Mouse (Mus musculus) lung, embryonic 16.5 days (tissue): ENCODE measurements at regions not wholly inside any gene's neighbourhood (a gene's known extent, or its start where the extent isn't known, plus 50 kb on each side); places are given as distances from the start of the nearest gene placed in this dataset.

Experiments used
- ATAC-seq: fragments of 200-750 bp; cut with Nextera tagmentation; 2 replicates; pipeline ENCODE4 v1.8.0; 2017; ENCODE audit warnings: low read depth, mild to moderate bottlenecking, moderate library complexity
- H3K27ac ChIP-seq: fragments of 300-500 bp; sonication (generic); 2 replicates; pipeline ENCODE4 v1.5.1; 2014; ENCODE audit warnings: mild to moderate bottlenecking, control low read depth, low read length
- H3K27me3 ChIP-seq: fragments of 300-500 bp; sonication (generic); 2 replicates; pipeline ENCODE4 v1.6.1; 2014; ENCODE audit warnings: low read depth, low read length, mixed read lengths; ENCODE audit not compliant: control insufficient read depth, insufficient read depth
- H3K36me3 ChIP-seq: fragments of 300-500 bp; sonication (generic); 2 replicates; pipeline ENCODE4 v1.6.1; 2014; ENCODE audit warnings: low read length; ENCODE audit not compliant: control insufficient read depth, insufficient read depth
- H3K4me1 ChIP-seq: fragments of 300-500 bp; sonication (generic); replicated peaks from 2 replicates; pipeline ENCODE4 v1.6.1; 2014; ENCODE audit warnings: low read length, mixed read lengths; ENCODE audit not compliant: control insufficient read depth, insufficient read depth
- H3K4me2 ChIP-seq: fragments of 300-500 bp; sonication (generic); 2 replicates; pipeline ENCODE4 v1.6.1; 2014; ENCODE audit warnings: low read depth, low read length, control low read depth
- H3K4me3 ChIP-seq: fragments of 300-500 bp; sonication (generic); 2 replicates; pipeline ENCODE4 v1.5.1; 2014; ENCODE audit warnings: mild to moderate bottlenecking, low read length, control low read depth
- H3K9ac ChIP-seq: fragments of 300-500 bp; sonication (generic); 2 replicates; pipeline ENCODE4 v1.6.1; 2014; ENCODE audit warnings: low read length, control low read depth
- H3K9me3 ChIP-seq: fragments of 300-500 bp; sonication (generic); 2 replicates; pipeline ENCODE4 v1.6.1; 2016; ENCODE audit warnings: low read length; ENCODE audit not compliant: control insufficient read depth
- WGBS: fragments of 180-500 bp; shearing (Covaris S2); extraction: QIAGEN DNeasy Blood & Tissue Kit; methylation state at CpG from one replicate; pipeline ENCODE4 v1.1.7; 2014; 5-methylcytosine and 5-hydroxymethylcytosine counted together

- peaks cover 17% of the 10 kb centered on the region for H3K4me1 ChIP-seq
- 71% methylated on average over 7 of the region's 7 CpGs for WGBS
- no peaks in the 10 kb centered on the region for H3K27me3 ChIP-seq
- H3K27ac ChIP-seq: no peak overlapping the region
- no peaks in the 10 kb centered on the region for H3K9me3 ChIP-seq
- H3K4me2 ChIP-seq: no peak overlapping the region
- no peak for ATAC-seq
- no peak overlapping the region for H3K9ac ChIP-seq
- H3K4me3 ChIP-seq: no peak overlapping the region
- no peaks in the 10 kb centered on the region for H3K36me3 ChIP-seq
These were observed 229.9 kb downstream of the Gm45692 start for GRCm38 (mm10) chr8:26349231-26349630.

GRCm38 (mm10) chr8:26349854-26350253, 230.5 kb downstream of the Gm45692 start:
- Histone ChIP-seq H3K4me3 (no peak overlapping the region), H3K4me2 (no peak overlapping the region), H3K27me3 (no peaks in the 10 kb centered on the region), H3K27ac (no peak overlapping the region), H3K9ac (no peak overlapping the region), H3K4me1 (peaks cover 22% of the 10 kb centered on the region), H3K9me3 (no peaks in the 10 kb centered on the region), H3K36me3 (no peaks in the 10 kb centered on the region)
- ATAC-seq: no peak
- 84% methylated on average over 3 of the region's 3 CpGs for WGBS

GRCm38 (mm10) chr8:26350616-26351015, 231.3 kb downstream of the Gm45692 start:
- Histone ChIP-seq H3K27me3 (no peaks in the 10 kb centered on the region), H3K9ac (no peak overlapping the region), H3K27ac (no peak overlapping the region), H3K4me1 (peaks cover 22% of the 10 kb centered on the region), H3K4me2 (no peak overlapping the region), H3K9me3 (no peaks in the 10 kb centered on the region), H3K36me3 (no peaks in the 10 kb centered on the region), H3K4me3 (no peak overlapping the region)
- no peak for ATAC-seq
- WGBS: 67% methylated on average over 4 of the region's 4 CpGs

- ATAC-seq: peak; percentile 88
- Histone ChIP-seq H3K4me1 (peaks cover 22% of the 10 kb centered on the region), H3K4me2 (peak overlapping the region; percentile 64), H3K36me3 (no peaks in the 10 kb centered on the region), H3K27ac (peak overlapping the region; percentile 96), H3K4me3 (peak overlapping the region; percentile 39), H3K27me3 (no peaks in the 10 kb centered on the region), H3K9me3 (no peaks in the 10 kb centered on the region), H3K9ac (peak overlapping the region; percentile 56)
- 23% methylated on average over 21 of the region's 21 CpGs for WGBS
These were observed 232.6 kb downstream of the Gm45692 start for GRCm38 (mm10) chr8:26351643-26352540.

GRCm38 (mm10) chr8:26352541-26353010, 233.2 kb downstream of the Gm45692 start:
- H3K9ac ChIP-seq: no peak overlapping the region; the same call in 1 of the 2 replicates
- H3K27me3 ChIP-seq: no peaks in the 10 kb centered on the region
- peaks cover 22% of the 10 kb centered on the region for H3K4me1 ChIP-seq
- H3K4me2 ChIP-seq: peak overlapping the region; percentile 64
- peak overlapping the region; percentile 39 for H3K4me3 ChIP-seq
- peak overlapping the region; percentile 96 for H3K27ac ChIP-seq
- peak; percentile 87 for ATAC-seq
- no peaks in the 10 kb centered on the region for H3K9me3 ChIP-seq
- WGBS: 33% methylated on average over 9 of the region's 9 CpGs
- no peaks in the 10 kb centered on the region for H3K36me3 ChIP-seq

GRCm38 (mm10) chr8:26353476-26353875, 234.1 kb downstream of the Gm45692 start:
- Histone ChIP-seq H3K4me3 (no peak overlapping the region), H3K9me3 (no peaks in the 10 kb centered on the region), H3K27me3 (no peaks in the 10 kb centered on the region), H3K9ac (no peak overlapping the region), H3K27ac (peak overlapping the region; percentile 92), H3K4me2 (no peak overlapping the region), H3K4me1 (peaks cover 28% of the 10 kb centered on the region), H3K36me3 (no peaks in the 10 kb centered on the region)
- WGBS: 46% methylated on average over 3 of the region's 3 CpGs
- peak; percentile 23; the same call in 1 of the 2 replicates for ATAC-seq

- WGBS: 9% methylated on average over 4 of the region's 4 CpGs
These were observed 235.2 kb downstream of the Gm45692 start for GRCm38 (mm10) chr8:26354516-26354915.

GRCm38 (mm10) chr8:26356801-26357200, 237.5 kb downstream of the Gm45692 start:
- no peak for ATAC-seq
- Histone ChIP-seq H3K9ac (no peak overlapping the region), H3K4me2 (no peak overlapping the region), H3K9me3 (no peaks in the 10 kb centered on the region), H3K27ac (no peak overlapping the region), H3K4me3 (no peak overlapping the region), H3K27me3 (no peaks in the 10 kb centered on the region), H3K4me1 (peaks cover 22% of the 10 kb centered on the region), H3K36me3 (no peaks in the 10 kb centered on the region)
- WGBS: 63% methylated on average over 8 of the region's 8 CpGs

More at GRCm38 (mm10) chr8:26354516-26354915, 235.2 kb downstream of the Gm45692 start:
- Histone ChIP-seq H3K27me3 (no peaks in the 10 kb centered on the region), H3K27ac (peak overlapping the region; percentile 92; the same call in 1 of the 2 replicates), H3K9ac (no peak overlapping the region), H3K36me3 (no peaks in the 10 kb centered on the region), H3K4me2 (no peak overlapping the region), H3K4me3 (no peak overlapping the region), H3K4me1 (peaks cover 29% of the 10 kb centered on the region), H3K9me3 (no peaks in the 10 kb centered on the region)
- no peak for ATAC-seq

- Histone ChIP-seq H3K4me2 (peak overlapping the region; percentile 32; the same call in 1 of the 2 replicates), H3K9ac (no peak overlapping the region), H3K36me3 (no peaks in the 10 kb centered on the region), H3K4me1 (peaks cover 17% of the 10 kb centered on the region), H3K27me3 (no peaks in the 10 kb centered on the region), H3K4me3 (no peak overlapping the region), H3K27ac (no peak overlapping the region), H3K9me3 (no peaks in the 10 kb centered on the region)
- peak; percentile 77 for ATAC-seq
- 42% methylated on average over 13 of the region's 13 CpGs for WGBS
These were observed 239.4 kb downstream of the Gm45692 start for GRCm38 (mm10) chr8:26358711-26359136.
